Mouse (Mus musculus) heart, postnatal 0 days (tissue): ENCODE results near the gene Eif2ak4.

Source experiments
- CTCF ChIP-seq: IDR thresholded peaks from 2 replicates; pipeline ENCODE4 v1.5.1; 2016; ENCODE audit warnings: antibody characterized with exemption, control low read depth, low read depth
- EP300 ChIP-seq: IDR thresholded peaks from 2 replicates; pipeline ENCODE4 v1.6.1; 2016; ENCODE audit warnings: antibody characterized with exemption, low read depth

DNA sequence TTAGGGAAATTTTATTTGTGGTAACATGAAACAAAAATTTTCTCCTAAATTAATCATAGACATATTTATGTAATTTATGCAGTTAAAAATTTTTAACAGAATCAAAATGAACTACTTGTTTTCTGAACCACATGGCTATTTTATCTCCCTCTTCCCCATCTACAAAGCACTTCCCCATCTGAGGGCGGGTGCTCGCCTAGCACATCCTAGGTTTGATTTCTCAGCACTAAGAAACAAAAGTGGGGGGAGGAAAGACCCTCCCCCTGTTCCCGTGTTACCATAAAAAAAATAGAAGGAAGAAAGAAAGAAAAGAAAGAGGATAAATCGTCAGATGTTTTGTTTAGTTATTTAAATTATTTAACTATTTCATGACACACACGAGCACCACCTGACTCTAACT is 2.8 kb downstream of the Eif2ak4 start:
- TF ChIP-seq CTCF (no peak), EP300 (no peak)
